Mouse (Mus musculus) megakaryocyte, adult 5-6 weeks (primary cell): ENCODE measurements around the gene Kcnk1. TPM values are rescaled to one million over a fixed set of nuclear protein-coding genes. Genes with fewer than 3 reads are reported as not detected.
A peak's percentile ranks its signal among the peaks of the same experiment; 100 is the strongest.

ENCODE experiments used
- ATAC-seq: 2 replicates; pipeline ENCODE4 v1.8.0; 2016; ENCODE audit warnings: mild to moderate bottlenecking, inconsistent platforms; ENCODE audit not compliant: poor library complexity, severe bottlenecking
- total RNA-seq, 2 experiments: library from RNA; stranded (forward) in 1 of 2; stranded (reverse) in 1 of 2; fragments of 153-499, 151-499 nt in 1 of 2; fragments of 221-1000, 200-1000 nt in 1 of 2; gene quantifications; 2 replicates each; pipeline versions ENCODE4 v1.2.3 to v1.2.4; 2015 to 2017

Gene Kcnk1
- total RNA-seq (2015) (0.13 and 0.46 TPM in 2 replicates), total RNA-seq (2017) (0.77 TPM in 1 of 2 replicates, not detected in the other)

DNA sequence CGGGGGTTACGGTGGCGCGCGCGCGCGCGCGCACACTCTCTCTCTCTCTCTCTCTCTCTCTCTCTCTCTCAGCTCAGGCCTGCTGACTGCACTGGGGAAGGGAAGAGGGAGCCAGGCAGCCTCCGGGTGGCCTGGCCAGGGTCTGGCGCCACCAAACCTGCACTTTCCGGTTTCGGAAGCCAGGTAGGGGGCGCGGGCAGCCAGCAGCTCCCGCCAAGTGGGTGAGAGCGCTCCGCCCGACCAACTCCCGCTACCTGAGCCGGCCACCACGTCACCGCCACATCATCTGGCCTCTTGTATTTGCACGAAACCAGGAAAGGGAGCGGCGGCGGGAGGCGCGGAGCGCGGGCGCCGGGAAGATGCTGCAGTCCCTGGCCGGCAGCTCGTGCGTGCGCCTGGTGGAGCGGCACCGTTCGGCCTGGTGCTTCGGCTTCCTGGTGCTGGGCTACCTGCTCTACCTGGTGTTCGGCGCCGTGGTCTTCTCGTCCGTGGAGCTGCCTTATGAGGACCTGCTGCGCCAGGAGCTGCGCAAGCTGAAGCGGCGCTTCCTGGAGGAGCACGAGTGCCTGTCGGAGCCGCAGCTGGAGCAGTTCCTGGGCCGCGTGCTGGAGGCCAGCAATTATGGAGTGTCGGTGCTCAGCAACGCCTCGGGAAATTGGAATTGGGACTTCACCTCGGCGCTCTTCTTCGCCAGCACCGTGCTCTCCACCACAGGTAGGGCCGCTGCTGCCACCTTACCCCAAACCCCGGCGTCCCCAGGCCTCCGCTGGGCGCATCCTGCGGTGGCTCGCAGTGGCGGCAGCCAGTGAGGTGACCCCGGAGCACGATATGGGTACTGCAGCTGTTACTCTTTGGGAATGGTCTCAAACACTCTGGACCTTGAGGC, at the start of gene Kcnk1:
Gene Kcnk1, plus strand, starts transcription at position 70 of the 886 bp plus-strand sequence.
- no peak for ATAC-seq

DNA sequence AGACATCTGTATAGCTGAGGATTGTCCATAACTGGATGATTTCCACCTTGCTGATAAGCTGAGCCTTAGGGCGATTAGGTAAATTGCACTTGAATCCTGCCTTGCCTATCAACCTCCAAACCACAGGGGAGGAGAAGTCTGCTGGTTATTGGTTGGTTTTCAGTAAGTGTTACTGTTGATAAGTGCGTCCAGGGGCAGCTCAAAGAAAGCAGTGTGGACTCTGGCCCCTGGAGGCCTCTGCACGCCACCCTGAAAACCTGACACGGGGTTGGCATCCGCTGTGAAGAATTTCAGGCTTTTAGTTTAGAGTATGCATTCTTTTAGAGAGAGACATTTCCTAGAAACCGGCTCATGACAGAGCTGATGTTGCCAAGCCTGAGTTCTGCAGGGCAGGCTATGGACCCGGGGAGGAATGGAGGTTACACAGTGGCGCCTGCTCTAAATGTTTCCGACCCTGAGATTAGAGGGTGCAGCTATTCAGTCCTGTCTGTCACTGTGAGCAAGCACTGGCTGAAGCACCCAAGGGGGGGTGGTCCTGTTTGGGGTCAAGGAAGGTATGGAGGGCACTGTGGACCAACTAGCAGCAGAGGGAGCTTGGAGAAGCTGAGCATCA, 46.2 kb upstream of the Kcnk1 start:
- ATAC-seq: no peak

DNA sequence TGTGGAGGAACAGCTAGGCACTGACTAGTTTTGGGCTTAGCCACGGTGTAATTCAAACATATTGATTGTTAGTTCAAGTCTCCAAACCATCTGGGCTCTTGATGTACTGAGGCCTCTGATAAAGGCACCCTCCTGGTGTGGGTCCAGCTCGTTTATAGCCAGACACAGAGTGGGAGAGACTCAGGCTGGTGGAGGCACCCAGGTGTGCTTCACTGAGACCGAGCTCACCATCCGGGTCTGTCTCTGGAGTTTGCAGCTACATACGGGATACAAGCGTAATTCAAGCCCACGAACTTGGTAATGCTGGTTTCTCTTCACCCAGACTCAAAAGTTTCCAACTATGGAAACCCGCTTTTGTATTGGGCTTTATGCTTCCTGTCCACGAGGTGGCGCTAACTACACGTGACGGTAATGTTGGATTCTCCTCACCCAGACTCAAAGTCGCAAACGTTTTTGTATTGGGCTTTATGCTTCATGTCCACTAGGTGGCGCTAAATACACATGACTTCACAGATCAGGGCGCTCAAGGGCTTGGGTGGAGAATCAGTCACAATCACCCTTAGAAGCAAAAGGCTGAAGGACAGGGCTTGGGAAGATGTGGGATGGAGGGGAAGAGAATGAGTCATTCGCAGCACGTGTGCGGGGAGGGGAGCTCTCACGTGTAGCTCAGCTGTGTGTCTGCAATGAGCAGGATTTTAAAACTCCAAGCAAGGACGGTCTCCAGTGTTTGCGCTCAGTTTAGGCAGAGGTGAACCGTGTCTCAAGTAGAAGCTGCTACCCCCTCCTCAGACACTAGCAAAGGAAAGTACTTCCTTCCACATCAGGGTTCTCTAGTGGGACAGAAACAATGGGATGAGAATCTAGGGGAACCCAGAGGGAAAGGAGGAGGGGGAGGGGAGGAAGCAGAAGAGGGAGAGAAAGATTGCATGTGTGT, 44.7 kb upstream of the Kcnk1 start:
- ATAC-seq: peak; percentile 92

DNA sequence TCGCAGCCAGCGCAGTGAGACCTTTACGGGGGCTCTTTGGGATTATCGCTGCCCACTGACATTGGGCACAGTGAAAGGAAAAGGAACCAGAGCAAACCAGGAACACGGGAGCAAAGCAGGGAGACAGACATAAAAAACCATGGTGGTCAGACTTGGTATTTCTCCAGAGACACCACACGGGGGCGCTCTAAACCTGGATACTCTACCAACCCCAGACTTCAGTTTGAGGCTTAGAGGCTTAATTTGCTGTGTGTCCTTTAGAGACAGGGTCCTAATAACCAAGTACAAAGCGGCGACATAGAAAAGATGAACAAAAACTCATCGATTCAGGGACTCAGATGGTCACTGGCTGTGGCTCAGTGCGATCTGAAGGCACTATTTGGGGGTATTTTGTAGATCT, 39.3 kb upstream of the Kcnk1 start:
- no peak for ATAC-seq

- no peak for ATAC-seq
Measured at GRCm38 (mm10) chr8:125956796-125957195, 38.2 kb upstream of the Kcnk1 start.

DNA sequence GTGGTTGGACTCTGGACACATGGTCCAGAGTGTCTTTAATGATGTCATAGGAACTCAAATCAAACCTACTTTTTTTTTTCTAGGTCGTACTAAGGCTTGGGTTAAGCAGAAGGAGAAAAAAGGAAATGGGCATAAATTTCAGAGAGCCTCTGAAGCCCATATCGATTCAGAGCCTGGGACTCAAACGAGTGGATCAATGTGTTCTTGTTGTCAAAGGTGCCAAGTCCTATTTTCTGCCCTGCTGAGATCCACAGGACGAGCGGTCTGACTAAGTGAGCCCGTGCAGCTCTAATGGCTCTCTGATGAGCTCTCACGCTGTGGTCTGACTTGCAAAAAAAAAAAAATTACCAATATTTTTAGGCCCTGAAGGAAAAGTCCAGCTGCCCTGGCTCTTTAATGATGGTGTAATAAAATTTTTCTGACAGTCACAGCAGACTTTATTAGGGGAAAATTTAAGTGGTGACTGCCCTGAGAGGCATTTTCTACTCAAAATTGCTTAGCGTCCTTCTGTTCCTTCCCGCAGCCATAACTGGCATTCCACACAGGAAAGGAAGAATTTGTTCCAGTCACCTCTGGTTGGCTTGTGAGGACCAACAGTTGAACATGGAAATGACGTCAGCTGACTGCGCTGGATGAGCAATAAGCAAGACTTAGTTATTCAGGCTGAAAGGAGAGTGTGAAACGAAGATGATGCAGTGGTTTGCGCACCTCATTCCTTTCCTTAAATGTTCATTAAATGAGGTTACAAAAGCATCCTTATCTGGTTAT, 37.6 kb upstream of the Kcnk1 start:
- ATAC-seq: no peak

DNA sequence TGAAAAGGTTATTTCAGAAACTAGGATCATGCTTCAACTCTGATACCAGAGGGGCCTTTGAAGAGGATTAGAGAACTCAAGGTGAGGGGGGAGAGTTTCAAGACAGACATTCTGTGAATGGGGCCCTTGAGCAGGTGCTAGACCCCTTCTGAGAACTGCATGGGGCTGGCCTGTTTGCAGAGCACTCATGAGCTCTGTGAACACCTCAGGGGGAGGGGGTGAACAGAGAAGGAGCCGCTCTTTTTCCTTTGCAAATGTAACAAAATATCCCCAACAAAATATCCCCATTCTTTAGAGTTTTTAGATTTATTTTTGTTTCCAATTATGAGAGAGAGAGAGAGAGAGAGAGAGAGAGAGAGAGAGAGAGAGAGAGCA, 37.0 kb upstream of the Kcnk1 start:
- ATAC-seq: no peak

DNA sequence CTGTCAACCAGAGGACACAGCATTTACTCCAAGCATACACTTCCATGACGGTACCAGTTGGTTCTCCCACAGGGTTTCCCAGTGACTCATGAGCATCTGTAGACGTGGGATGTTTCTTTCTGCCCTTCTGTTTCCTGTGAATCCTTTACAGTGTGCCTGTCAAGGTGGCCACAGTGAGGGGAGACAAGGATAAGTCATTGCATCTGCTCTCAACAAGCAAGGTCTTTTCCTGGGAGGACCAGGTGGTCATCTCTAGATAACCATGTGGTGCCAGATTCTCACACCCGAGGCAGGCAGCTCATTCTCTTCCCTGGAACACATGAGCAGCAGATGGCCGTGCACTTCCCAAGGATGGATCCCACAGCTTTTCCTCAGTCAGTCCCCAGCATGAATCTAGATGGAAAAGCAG, 35.6 kb upstream of the Kcnk1 start:
- ATAC-seq: no peak

- no peak for ATAC-seq
Measured at GRCm38 (mm10) chr8:125960037-125960436, 34.9 kb upstream of the Kcnk1 start.

- no peak for ATAC-seq
Measured at GRCm38 (mm10) chr8:125961790-125962189, 33.2 kb upstream of the Kcnk1 start.

DNA sequence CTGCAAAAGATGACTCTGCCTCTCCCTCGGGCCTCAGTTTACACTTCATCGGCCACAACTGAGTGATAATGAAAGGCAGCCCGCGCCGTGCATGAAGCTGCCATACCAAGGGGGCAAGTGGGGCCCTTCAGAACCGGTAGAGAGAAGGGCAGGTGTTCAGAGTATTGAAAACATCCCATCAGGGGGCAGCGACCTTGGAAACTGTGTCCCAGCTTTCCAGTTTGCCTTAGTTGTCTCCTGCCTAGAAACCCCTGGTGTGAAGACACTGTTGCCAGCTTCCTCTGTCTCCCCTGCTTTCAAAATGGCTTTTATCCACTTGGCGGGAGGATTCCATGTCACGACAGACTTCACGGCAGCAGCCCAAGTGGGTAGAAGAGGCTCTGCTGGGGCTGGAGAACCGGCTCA, 31.2 kb upstream of the Kcnk1 start:
- no peak for ATAC-seq

- ATAC-seq: no peak
Measured at GRCm38 (mm10) chr8:125971336-125971735, 23.6 kb upstream of the Kcnk1 start.

- ATAC-seq: no peak
Measured at GRCm38 (mm10) chr8:125975981-125976380, 19.0 kb upstream of the Kcnk1 start.

GRCm38 (mm10) chr8:125980826-125981225, 14.1 kb upstream of the Kcnk1 start:
- ATAC-seq: no peak

DNA sequence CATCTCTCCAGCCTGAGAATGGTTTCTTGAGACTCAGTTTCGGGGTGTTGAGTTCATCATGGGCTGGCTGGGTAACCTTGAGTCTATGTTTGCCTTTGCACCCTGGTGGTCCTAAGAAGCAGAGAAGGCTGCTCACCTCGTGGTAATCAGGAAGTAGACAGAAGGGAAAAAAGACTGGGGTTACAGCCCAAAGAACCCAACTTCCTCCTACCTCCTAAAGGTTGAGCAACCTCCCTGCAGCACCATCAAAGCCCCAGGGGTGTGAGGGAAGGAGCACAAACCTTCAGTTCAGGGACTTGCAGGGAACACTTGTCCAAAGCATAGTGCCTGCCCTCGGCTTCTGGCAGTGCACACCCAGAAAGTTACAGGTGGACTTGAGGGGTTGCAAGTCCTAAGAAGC, 11.5 kb upstream of the Kcnk1 start:
- 0 out of 2 replicates have a peak, but pooled peaks have one; percentile 38 for ATAC-seq

- no peak for ATAC-seq
Measured at GRCm38 (mm10) chr8:125984140-125984539, 10.8 kb upstream of the Kcnk1 start.

- ATAC-seq: no peak
Measured at GRCm38 (mm10) chr8:125985364-125985763, 9.6 kb upstream of the Kcnk1 start.

GRCm38 (mm10) chr8:125986999-125987589, 7.9 kb upstream of the Kcnk1 start:
- ATAC-seq: no peak

DNA sequence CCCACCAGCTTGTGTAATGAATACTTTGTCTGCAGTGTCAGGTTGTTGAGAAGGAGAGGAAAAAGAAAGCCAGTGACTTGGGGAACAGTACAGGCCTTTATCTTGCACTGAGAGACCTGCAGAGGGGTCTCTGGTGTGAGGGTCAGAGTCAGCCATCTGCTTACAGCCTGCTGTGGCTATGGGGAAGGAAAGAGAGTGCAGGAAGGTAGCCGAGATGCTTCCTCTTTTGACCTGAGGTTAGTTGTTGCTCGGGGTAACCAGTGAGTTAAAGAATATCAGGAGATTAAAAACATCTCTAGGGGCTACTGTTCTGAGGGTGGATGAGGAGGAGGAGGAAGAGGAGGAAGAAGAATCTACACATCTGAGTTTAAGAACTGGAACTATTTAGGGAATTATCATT, 7.0 kb upstream of the Kcnk1 start:
- ATAC-seq: no peak

DNA sequence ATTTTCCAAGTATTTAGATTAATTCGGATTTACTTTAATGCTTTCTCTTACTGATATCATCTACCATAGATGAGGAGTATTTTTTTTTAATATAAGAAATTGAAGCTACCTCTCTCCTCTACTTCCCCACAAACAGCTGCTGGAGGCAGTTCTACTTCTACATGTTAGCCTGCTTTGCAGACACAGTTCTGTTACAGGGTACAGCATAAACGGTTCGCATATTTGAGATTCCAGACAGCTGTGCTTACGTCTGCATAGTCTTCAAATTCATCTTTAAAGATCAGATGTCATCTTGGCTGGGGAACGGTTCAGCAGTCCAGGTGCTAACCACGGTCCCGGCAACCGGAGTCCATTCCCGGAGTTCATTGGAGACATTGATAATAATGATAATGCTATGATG, 1.3 kb upstream of the Kcnk1 start:
- no peak for ATAC-seq
